Mouse (Mus musculus): ENCODE measurements around the gene Auts2. TPM values are rescaled to one million over a fixed set of nuclear protein-coding genes. Genes with fewer than 3 reads are reported as not detected.
A peak's percentile ranks its signal among the peaks of the same experiment; 100 is the strongest.

Gene Auts2
- polyA plus RNA-seq, 1 experiment from 2014 or later = 82.5 TPM

DNA sequence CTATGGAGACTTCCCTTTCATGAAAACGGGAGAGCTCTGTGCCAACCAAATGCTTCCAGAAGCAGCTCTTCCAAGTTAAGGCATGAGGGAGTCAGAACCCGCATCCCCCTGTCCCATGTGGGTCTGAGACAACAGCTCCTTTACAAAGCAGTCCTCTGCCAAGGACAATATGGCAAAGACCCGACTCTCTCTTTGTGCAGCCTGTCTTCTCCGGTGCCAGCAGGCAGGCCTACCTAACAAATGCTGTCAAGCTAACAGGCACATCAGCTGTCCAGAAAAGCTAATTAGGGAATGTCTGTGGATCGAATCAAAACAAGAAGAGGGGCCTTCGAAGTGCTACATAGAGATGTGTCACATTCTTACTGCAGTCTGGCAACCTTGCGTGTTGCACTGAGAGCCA lies 1085.1 kb downstream of the Auts2 start:
- Histone ChIP-seq H3K27me3 (ENCODE audit: control insufficient read depth, insufficient read depth, low read length) (no peaks in the 10 kb centered on the region), H3K9me3 (ENCODE audit: control insufficient read depth, low read length) (no peaks in the 10 kb centered on the region), H3K9ac (replicated peaks; ENCODE audit: low read depth, low read length) (no peak overlapping the region), H3K27ac (ENCODE audit: low read depth, low read length) (no peak overlapping the region), H3K4me3 (ENCODE audit: low read depth, low read length) (no peak overlapping the region), H3K36me3 (ENCODE audit: control insufficient read depth, insufficient read depth, low read length) (peaks cover 49% of the 10 kb centered on the region), H3K4me1 (ENCODE audit: control insufficient read depth, insufficient read depth, low read length) (peaks cover 6% of the 10 kb centered on the region), H3K4me2 (ENCODE audit: low read depth, low read length) (no peak overlapping the region)
- 75% methylated on average over 7 of the region's 7 CpGs for WGBS
- ATAC-seq (ENCODE audit: low read depth) = no peak

DNA sequence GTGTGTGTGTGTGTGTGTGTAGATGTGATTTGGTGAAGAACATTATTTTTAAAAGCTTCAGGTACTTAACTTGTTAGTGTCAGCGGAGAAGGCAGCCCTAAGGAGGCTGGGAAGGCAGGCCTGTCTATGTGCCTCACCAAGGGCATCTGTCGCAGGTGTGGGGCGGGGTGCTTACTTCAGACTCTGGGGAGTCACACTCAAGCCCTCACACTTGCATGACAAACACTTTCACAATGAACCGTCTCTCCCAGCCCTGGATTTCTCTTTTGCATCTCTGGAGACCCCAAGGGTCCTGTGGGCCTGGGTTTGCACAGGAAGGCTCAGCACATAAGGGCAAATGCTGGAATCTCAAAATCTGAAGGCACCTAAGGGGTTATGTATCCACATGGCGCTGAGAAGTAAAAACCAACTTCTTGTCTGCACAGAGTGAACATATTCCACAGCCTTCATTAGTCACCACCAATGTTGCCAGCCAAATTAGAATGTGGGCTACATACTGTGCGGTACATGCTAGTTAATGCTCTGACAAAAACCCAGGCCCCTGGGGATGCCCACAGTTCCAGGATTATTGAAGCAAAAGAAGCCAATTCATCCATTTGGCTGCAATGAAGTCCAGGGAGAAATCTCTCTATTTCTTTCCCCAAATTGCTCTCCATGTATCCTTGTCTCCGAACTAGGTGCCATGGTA lies 1093.8 kb downstream of the Auts2 start:
- Histone ChIP-seq H3K4me3 (ENCODE audit: low read depth, low read length) (no peak overlapping the region), H3K9ac (replicated peaks; ENCODE audit: low read depth, low read length) (no peak overlapping the region), H3K36me3 (ENCODE audit: control insufficient read depth, insufficient read depth, low read length) (peaks cover 65% of the 10 kb centered on the region), H3K4me1 (ENCODE audit: control insufficient read depth, insufficient read depth, low read length) (no peaks in the 10 kb centered on the region), H3K4me2 (ENCODE audit: low read depth, low read length) (no peak overlapping the region), H3K27ac (ENCODE audit: low read depth, low read length) (no peak overlapping the region), H3K9me3 (ENCODE audit: control insufficient read depth, low read length) (no peaks in the 10 kb centered on the region), H3K27me3 (ENCODE audit: control insufficient read depth, insufficient read depth, low read length) (no peaks in the 10 kb centered on the region)
- ATAC-seq (ENCODE audit: low read depth) = no peak
- WGBS = 79% methylated on average over 7 of the region's 7 CpGs

DNA sequence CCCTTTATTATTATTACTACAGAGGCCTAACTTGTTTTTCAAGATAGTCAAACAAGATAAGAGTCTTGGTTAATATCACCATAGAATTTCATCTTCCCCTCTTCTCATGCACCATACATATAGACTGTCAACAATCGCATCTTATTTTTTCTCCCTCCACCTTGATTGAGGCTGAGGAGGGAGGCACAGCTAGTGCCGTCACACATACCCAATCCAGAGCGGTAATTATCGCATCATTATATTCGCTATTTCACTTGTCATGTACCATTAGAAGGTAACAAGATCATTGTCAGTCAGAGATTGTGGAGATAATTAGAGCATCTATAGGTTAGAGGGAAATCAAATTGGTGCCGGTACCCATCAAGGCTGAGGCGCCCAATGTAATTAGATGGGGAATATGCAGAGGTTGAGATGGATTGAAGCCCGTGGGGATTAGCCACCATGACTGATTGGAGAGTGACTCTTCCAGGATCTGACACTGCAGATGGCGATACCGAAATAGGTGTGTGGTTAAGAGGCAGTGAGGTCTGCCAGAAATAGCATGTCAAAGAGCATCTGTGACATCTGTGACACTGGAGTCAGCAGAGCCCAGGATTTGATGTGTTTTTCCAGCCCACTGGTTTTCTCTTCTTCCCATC lies 1107.8 kb downstream of the Auts2 start:
- H3K9ac ChIP-seq (replicated peaks; ENCODE audit: low read depth, low read length) = no peak overlapping the region
- H3K4me2 ChIP-seq (ENCODE audit: low read depth, low read length) = no peak overlapping the region
- no peak overlapping the region for H3K4me3 ChIP-seq (ENCODE audit: low read depth, low read length)
- no peaks in the 10 kb centered on the region for H3K4me1 ChIP-seq (ENCODE audit: control insufficient read depth, insufficient read depth, low read length)
- 55% methylated on average over 10 of the region's 10 CpGs for WGBS
- no peak for ATAC-seq (ENCODE audit: low read depth)
- 0 out of 2 replicates have a peak overlapping the region, but pooled peaks have one; percentile 30 for H3K27ac ChIP-seq (ENCODE audit: low read depth, low read length)
- H3K36me3 ChIP-seq (ENCODE audit: control insufficient read depth, insufficient read depth, low read length) = peaks cover 23% of the 10 kb centered on the region
- no peaks in the 10 kb centered on the region for H3K27me3 ChIP-seq (ENCODE audit: control insufficient read depth, insufficient read depth, low read length)
- no peaks in the 10 kb centered on the region for H3K9me3 ChIP-seq (ENCODE audit: control insufficient read depth, low read length)

DNA sequence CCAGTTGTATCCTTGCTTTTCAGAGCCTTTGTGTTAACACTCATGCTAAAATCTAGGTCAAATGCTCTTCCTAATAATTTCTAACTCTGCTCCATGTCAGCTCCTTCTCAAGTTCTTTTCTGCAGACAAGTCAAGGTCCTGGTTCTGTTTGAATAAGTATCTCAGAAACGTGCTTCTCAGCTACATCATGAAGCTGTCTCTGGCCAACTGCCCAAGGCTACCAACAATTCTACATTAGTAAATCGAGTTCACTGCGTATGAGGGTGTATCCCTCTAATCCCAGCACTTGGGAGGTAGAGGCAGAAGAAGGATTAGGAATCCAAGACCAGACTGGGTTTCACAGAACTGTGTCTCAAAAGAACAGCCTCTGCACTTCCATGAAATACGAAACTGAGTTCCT lies 1109.9 kb downstream of the Auts2 start:
- H3K27me3 ChIP-seq (ENCODE audit: control insufficient read depth, insufficient read depth, low read length) = no peaks in the 10 kb centered on the region
- no peak overlapping the region for H3K9ac ChIP-seq (replicated peaks; ENCODE audit: low read depth, low read length)
- no peak for ATAC-seq (ENCODE audit: low read depth)
- peaks cover 5% of the 10 kb centered on the region; the same call in 1 of the 2 replicates for H3K36me3 ChIP-seq (ENCODE audit: control insufficient read depth, insufficient read depth, low read length)
- H3K4me3 ChIP-seq (ENCODE audit: low read depth, low read length) = no peak overlapping the region
- H3K4me2 ChIP-seq (ENCODE audit: low read depth, low read length) = no peak overlapping the region
- H3K9me3 ChIP-seq (ENCODE audit: control insufficient read depth, low read length) = no peaks in the 10 kb centered on the region
- H3K4me1 ChIP-seq (ENCODE audit: control insufficient read depth, insufficient read depth, low read length) = no peaks in the 10 kb centered on the region
- no peak overlapping the region for H3K27ac ChIP-seq (ENCODE audit: low read depth, low read length)
- WGBS = 93% methylated on average over 4 of the region's 4 CpGs

DNA sequence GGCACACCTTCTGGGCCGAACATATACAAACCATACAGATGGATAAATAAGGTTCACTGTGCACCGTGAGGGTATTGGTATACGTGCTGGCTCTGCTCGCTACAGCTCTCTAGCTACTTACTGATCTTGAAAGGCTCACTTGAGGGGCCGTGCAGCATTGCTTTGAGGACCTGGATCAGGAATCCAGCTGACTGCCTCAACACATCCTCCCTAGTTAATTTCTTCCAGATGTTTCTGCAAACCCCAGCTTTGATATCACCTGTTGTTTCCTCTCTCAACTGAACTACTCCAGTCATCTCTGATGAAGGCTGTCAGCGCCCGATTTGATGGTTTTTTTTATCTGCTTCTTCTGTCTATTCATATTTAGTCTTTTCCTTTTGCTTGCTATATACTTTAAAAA lies 1111.2 kb downstream of the Auts2 start:
- no peak overlapping the region for H3K9ac ChIP-seq (replicated peaks; ENCODE audit: low read depth, low read length)
- H3K27ac ChIP-seq (ENCODE audit: low read depth, low read length) = no peak overlapping the region
- 0 out of 2 replicates have a peak, but pooled peaks cover under 1% of the 10 kb centered on the region for H3K36me3 ChIP-seq (ENCODE audit: control insufficient read depth, insufficient read depth, low read length)
- no peak overlapping the region for H3K4me3 ChIP-seq (ENCODE audit: low read depth, low read length)
- no peaks in the 10 kb centered on the region for H3K4me1 ChIP-seq (ENCODE audit: control insufficient read depth, insufficient read depth, low read length)
- ATAC-seq (ENCODE audit: low read depth) = no peak
- 89% methylated on average over 7 of the region's 7 CpGs for WGBS
- H3K27me3 ChIP-seq (ENCODE audit: control insufficient read depth, insufficient read depth, low read length) = no peaks in the 10 kb centered on the region
- no peak overlapping the region for H3K4me2 ChIP-seq (ENCODE audit: low read depth, low read length)
- H3K9me3 ChIP-seq (ENCODE audit: control insufficient read depth, low read length) = no peaks in the 10 kb centered on the region

DNA sequence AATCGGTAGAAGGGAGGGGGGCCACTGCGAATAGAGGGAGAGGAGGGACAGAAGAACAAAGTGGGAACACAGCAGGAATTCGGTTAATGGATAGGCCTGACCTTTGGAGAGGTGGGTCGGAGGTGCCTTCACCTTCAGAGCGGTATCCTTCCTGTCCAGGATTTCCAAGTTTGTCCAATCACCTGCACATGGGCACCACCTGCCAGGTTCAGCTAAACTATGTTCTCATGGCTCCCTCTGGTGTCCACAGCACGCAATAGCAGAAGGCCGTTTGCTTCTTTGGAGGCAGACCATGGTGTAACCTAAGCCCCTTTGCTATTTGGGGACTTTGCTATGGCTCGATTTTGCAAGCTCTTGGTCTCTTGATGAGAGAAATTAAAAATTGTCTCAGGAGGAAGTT lies 1113.0 kb downstream of the Auts2 start:
- H3K27me3 ChIP-seq (ENCODE audit: control insufficient read depth, insufficient read depth, low read length) = no peaks in the 10 kb centered on the region
- no peaks in the 10 kb centered on the region for H3K36me3 ChIP-seq (ENCODE audit: control insufficient read depth, insufficient read depth, low read length)
- ATAC-seq (ENCODE audit: low read depth) = peak; percentile 42; the same call in 1 of the 2 replicates
- no peak overlapping the region for H3K9ac ChIP-seq (replicated peaks; ENCODE audit: low read depth, low read length)
- 33% methylated on average over 8 of the region's 8 CpGs for WGBS
- no peak overlapping the region for H3K4me2 ChIP-seq (ENCODE audit: low read depth, low read length)
- no peaks in the 10 kb centered on the region for H3K4me1 ChIP-seq (ENCODE audit: control insufficient read depth, insufficient read depth, low read length)
- H3K9me3 ChIP-seq (ENCODE audit: control insufficient read depth, low read length) = no peaks in the 10 kb centered on the region
- no peak overlapping the region for H3K4me3 ChIP-seq (ENCODE audit: low read depth, low read length)
- no peak overlapping the region for H3K27ac ChIP-seq (ENCODE audit: low read depth, low read length)

DNA sequence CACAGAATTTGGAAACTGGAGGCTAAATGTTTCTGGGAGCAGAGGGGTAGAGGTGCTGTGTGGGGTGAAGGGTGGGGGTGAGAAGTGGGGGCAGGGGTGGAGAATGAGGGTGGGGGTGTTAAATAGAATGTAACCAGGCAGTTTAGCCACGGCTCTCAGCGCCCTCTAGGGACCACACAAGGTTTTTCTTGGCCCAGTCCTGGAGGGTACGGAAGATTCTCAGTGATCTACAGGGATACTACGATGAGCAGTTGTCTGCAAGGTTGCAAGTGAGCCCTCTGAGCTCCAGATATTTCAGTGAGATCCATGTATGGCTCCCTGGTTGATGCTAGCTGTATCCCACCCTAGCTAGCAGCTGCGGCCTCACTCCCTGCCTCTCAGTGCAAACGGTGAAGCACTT lies 1113.6 kb downstream of the Auts2 start:
- H3K36me3 ChIP-seq (ENCODE audit: control insufficient read depth, insufficient read depth, low read length) = no peaks in the 10 kb centered on the region
- peak; percentile 39; the same call in 1 of the 2 replicates for ATAC-seq (ENCODE audit: low read depth)
- 59% methylated on average over 6 of the region's 6 CpGs for WGBS
- H3K9me3 ChIP-seq (ENCODE audit: control insufficient read depth, low read length) = no peaks in the 10 kb centered on the region
- H3K27ac ChIP-seq (ENCODE audit: low read depth, low read length) = no peak overlapping the region
- no peak overlapping the region for H3K4me2 ChIP-seq (ENCODE audit: low read depth, low read length)
- H3K4me3 ChIP-seq (ENCODE audit: low read depth, low read length) = no peak overlapping the region
- no peaks in the 10 kb centered on the region for H3K4me1 ChIP-seq (ENCODE audit: control insufficient read depth, insufficient read depth, low read length)
- H3K9ac ChIP-seq (replicated peaks; ENCODE audit: low read depth, low read length) = no peak overlapping the region
- H3K27me3 ChIP-seq (ENCODE audit: control insufficient read depth, insufficient read depth, low read length) = no peaks in the 10 kb centered on the region

DNA sequence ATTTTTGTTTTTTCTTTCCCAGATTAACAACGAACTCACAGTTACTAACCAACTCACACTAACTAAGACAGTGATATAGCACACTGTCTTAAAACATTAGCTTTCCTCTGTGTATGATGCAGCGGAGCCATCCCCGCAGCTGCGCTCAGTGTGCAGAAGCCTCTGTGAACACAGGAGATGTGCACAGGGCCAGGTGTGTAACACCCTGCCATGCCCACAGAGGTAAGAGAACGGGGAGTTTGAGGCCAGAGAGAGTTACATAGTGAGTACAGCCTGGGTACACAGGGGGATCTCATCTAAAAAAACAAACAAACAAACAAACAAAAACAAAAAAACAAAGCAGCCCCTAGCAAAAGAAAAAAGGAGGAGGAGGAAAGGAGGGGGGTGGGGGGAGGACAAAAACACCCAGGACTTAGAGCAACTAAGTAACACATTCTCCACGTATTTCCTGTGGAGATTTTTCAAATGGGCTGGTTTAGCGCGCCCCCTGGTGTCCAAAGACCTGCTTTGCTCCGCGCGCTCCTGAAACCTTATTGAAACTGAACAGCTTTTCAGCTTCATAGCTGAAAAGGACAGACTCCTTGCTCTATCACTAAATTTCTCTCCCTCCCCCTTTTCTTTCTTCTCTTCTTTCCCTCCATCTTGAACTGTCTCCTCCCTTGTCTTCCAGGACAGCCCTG lies 1115.3 kb downstream of the Auts2 start:
- 39% methylated on average over 11 of the region's 11 CpGs for WGBS
- H3K9ac ChIP-seq (replicated peaks; ENCODE audit: low read depth, low read length) = no peak overlapping the region
- H3K27me3 ChIP-seq (ENCODE audit: control insufficient read depth, insufficient read depth, low read length) = no peaks in the 10 kb centered on the region
- H3K36me3 ChIP-seq (ENCODE audit: control insufficient read depth, insufficient read depth, low read length) = no peaks in the 10 kb centered on the region
- H3K27ac ChIP-seq (ENCODE audit: low read depth, low read length) = no peak overlapping the region
- no peak overlapping the region for H3K4me3 ChIP-seq (ENCODE audit: low read depth, low read length)
- H3K4me1 ChIP-seq (ENCODE audit: control insufficient read depth, insufficient read depth, low read length) = no peaks in the 10 kb centered on the region
- no peaks in the 10 kb centered on the region for H3K9me3 ChIP-seq (ENCODE audit: control insufficient read depth, low read length)
- no peak for ATAC-seq (ENCODE audit: low read depth)
- H3K4me2 ChIP-seq (ENCODE audit: low read depth, low read length) = no peak overlapping the region

DNA sequence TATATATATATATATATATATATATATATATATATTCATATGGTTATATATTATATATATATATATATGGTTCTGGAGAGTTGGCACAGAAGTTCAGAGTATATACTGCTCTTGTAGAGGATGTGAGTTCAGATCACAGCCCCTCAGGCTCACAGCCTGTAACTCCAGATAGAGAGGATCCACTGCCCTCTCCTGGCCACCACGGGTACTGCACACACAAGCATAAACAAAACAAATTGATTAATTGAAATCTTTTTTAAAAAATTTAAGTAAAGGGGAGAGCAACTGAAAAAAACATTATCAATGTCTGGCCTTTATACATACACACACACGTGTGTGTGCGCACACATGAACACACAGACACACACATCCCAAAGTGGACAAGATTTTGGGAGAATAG lies 1120.4 kb downstream of the Auts2 start:
- WGBS = 91% methylated on average over 3 of the region's 3 CpGs
- H3K27ac ChIP-seq (ENCODE audit: low read depth, low read length) = no peak overlapping the region
- ATAC-seq (ENCODE audit: low read depth) = no peak
- H3K9ac ChIP-seq (replicated peaks; ENCODE audit: low read depth, low read length) = no peak overlapping the region
- no peaks in the 10 kb centered on the region for H3K4me1 ChIP-seq (ENCODE audit: control insufficient read depth, insufficient read depth, low read length)
- no peak overlapping the region for H3K4me2 ChIP-seq (ENCODE audit: low read depth, low read length)
- H3K36me3 ChIP-seq (ENCODE audit: control insufficient read depth, insufficient read depth, low read length) = no peaks in the 10 kb centered on the region
- no peaks in the 10 kb centered on the region for H3K27me3 ChIP-seq (ENCODE audit: control insufficient read depth, insufficient read depth, low read length)
- no peaks in the 10 kb centered on the region for H3K9me3 ChIP-seq (ENCODE audit: control insufficient read depth, low read length)
- no peak overlapping the region for H3K4me3 ChIP-seq (ENCODE audit: low read depth, low read length)

Measured in neural tube, embryonic 14.5 days (tissue).